Mouse (Mus musculus) WW6 (cell line): ENCODE data around the gene Pa2g4.
A peak's percentile ranks its signal among the peaks of the same experiment; 100 is the strongest.

Experiments
- DNase-seq: peaks from one replicate; pipeline ENCODE4 v3.0.0-alpha.2; 2013; ENCODE audit warnings: low read depth, low spot score

The Pa2g4 gene

GRCm38 (mm10) chr10:128536266-128536940 is 29.4 kb downstream of the Pa2g4 start:
- peak; percentile 77 for DNase-seq

- no peak for DNase-seq
Measured at GRCm38 (mm10) chr10:128535624-128536265, 30.0 kb downstream of the Pa2g4 start.

- no peak for DNase-seq
Measured at GRCm38 (mm10) chr10:128535206-128535605, 30.6 kb downstream of the Pa2g4 start.

GRCm38 (mm10) chr10:128526366-128527356 is 39.1 kb downstream of the Pa2g4 start:
- no peak for DNase-seq

- peak; percentile 92 for DNase-seq
Measured at GRCm38 (mm10) chr10:128525671-128526308, 40.0 kb downstream of the Pa2g4 start, which contains the start of gene Esyt1. Esyt1 (minus strand) TSS chr10:128525871.

GRCm38 (mm10) chr10:128524732-128525662 is 40.8 kb downstream of the Pa2g4 start:
- no peak for DNase-seq

GRCm38 (mm10) chr10:128524111-128524731 is 41.6 kb downstream of the Pa2g4 start:
- no peak for DNase-seq

GRCm38 (mm10) chr10:128522351-128522750 is 43.4 kb downstream of the Pa2g4 start:
- DNase-seq: no peak

GRCm38 (mm10) chr10:128520591-128520990 is 45.2 kb downstream of the Pa2g4 start:
- no peak for DNase-seq

GRCm38 (mm10) chr10:128518833-128519232 is 47.0 kb downstream of the Pa2g4 start:
- no peak for DNase-seq

GRCm38 (mm10) chr10:128516677-128517076 is 49.1 kb downstream of the Pa2g4 start:
- DNase-seq: no peak

GRCm38 (mm10) chr10:128516029-128516428 is 49.8 kb downstream of the Pa2g4 start:
- no peak for DNase-seq

- DNase-seq: no peak
Measured at GRCm38 (mm10) chr10:128515044-128515443, 50.7 kb downstream of the Pa2g4 start.

- no peak for DNase-seq
Measured at GRCm38 (mm10) chr10:128511761-128512160, 54.0 kb downstream of the Pa2g4 start.

- no peak for DNase-seq
Measured at GRCm38 (mm10) chr10:128511189-128511588, 54.6 kb downstream of the Pa2g4 start.

GRCm38 (mm10) chr10:128510301-128510700 is 55.5 kb downstream of the Pa2g4 start:
- DNase-seq: no peak

- DNase-seq: no peak
Measured at GRCm38 (mm10) chr10:128509831-128510230, 56.0 kb downstream of the Pa2g4 start.

- no peak for DNase-seq
Measured at GRCm38 (mm10) chr10:128509203-128509602, 56.6 kb downstream of the Pa2g4 start.

- DNase-seq: no peak
Measured at GRCm38 (mm10) chr10:128508260-128508659, 57.5 kb downstream of the Pa2g4 start.
